Mouse (Mus musculus): ENCODE results near the gene Lrg1.

Lrg1 gene

GRCm38 (mm10) chr17:56077523-56077922 is 44.3 kb downstream of the Lrg1 start:
- in situ Hi-C loops (cut with MboI, MseI) = no loop called here

DNA sequence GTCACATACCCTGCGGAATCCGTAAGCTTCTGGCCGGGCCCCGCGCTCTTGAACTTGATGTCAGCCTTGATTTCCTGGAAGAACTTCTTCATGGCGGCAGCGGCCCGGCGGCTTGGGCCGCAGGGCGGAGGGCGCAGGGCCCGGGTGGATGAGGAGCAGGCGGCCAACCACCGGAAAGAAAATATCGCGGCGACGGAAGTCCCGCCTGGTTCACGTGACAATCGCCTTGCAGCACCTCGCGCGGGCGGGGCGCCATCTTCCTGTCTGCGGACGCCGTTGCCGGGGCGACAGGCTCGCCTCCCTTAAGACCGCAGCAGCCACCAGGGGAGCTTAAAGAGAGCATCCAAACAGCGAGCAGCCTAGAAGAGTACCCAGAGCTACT is 47.0 kb downstream of the Lrg1 start, which contains the start of gene Ubxn6:
Gene Ubxn6 (minus strand): TSS at position 202 of the 382 bp plus-strand sequence.
- in situ Hi-C loops (cut with MboI, MseI) = no loop called here

- in situ Hi-C loops (cut with MboI, MseI) = no loop called here
Measured at GRCm38 (mm10) chr17:56074097-56074826, 47.5 kb downstream of the Lrg1 start.

GRCm38 (mm10) chr17:56072243-56072642 is 49.6 kb downstream of the Lrg1 start:
- in situ Hi-C loops (cut with MboI, MseI) = no loop called here

GRCm38 (mm10) chr17:56071126-56071525 is 50.7 kb downstream of the Lrg1 start:
- in situ Hi-C loops (cut with MboI, MseI) = no loop called here
